Mouse (Mus musculus): ENCODE data around the gene Ciart.
A peak's percentile ranks its signal among the peaks of the same experiment; 100 is the strongest.
"Not testable (repeated sequence)": the region's sequence is repeated elsewhere in the genome, so short reads cannot be mapped to it uniquely, and the experiment has no call there.

Gene Ciart

DNA sequence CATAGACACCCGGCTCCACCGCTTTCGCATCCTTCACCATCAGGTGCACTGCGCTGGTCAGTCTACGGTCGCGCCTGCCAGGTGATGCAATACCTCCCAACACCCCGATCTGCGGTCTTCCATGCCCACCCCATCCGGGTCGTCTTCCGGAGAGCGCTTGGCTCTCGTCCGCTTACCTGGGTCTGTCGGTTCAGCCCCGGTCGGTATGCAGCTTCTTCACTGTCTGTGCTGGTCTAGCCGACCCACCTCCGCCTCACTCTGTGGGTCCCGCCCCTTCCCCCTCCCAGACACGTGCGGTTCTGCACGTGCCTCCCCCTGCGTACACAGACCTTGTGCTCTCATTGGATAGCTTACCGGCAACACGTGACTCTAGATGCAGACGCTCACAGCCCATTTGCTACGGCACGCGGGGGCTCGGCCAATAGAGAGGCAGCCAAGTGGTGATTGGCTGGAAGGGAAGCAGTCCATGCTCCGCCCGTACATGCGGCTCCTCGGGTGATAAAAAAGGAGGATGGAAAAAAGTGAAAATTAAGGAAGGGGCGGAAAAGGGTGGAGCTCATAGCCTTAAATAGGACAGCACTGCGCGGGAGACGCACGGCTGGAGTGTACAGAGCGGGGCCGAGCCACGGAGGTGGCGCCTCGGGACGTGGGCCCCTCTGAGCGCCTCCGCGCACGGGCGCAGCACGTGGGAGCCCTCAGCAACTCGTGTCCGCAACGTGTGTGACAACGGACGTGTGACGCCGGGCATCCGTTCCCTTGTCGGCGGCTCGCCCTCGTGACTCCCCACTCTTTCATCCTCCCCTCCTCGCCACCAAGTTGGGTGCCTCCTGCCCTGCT lies at the start of gene Ciart:
Ciart (minus strand) TSS at position 273 of the 837 bp plus-strand sequence.
- DNase-seq: peak; percentile 96

DNA sequence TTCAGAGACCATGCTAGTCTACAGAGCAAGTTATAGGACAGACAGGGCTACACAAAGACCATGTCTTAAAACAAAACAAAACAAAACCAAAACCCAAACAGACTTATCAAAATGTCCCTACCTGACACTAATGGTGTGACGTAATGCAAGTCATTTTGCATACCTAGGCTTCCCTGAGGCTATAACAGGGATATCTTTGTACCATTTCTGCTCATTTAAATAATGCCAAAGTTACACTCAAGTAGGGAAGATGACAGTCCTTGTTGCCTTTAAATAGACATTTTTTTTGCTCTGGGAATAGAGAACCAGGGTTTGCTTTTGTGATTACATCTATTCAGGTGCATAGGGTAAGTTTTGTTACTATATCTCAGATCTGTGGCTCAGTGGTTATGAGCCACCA lies 49.4 kb upstream of the Ciart start:
- DNase-seq: no peak

DNA sequence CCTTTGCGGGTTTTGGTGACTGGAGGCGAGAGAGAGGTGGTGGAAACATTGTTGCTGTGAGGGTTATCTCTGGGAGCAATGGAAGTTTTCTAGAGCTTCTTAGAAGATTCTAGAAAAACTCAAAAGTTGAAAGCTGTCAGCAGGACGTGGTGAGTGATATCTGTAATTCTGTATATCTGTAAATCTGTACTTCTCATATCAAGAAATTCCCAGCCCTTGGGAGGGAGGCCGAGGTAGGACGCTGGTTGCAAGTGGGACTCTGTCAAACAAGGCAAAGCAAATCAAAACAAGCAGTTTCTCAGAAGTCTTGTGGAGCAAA lies 48.4 kb upstream of the Ciart start:
- no peak for DNase-seq

DNA sequence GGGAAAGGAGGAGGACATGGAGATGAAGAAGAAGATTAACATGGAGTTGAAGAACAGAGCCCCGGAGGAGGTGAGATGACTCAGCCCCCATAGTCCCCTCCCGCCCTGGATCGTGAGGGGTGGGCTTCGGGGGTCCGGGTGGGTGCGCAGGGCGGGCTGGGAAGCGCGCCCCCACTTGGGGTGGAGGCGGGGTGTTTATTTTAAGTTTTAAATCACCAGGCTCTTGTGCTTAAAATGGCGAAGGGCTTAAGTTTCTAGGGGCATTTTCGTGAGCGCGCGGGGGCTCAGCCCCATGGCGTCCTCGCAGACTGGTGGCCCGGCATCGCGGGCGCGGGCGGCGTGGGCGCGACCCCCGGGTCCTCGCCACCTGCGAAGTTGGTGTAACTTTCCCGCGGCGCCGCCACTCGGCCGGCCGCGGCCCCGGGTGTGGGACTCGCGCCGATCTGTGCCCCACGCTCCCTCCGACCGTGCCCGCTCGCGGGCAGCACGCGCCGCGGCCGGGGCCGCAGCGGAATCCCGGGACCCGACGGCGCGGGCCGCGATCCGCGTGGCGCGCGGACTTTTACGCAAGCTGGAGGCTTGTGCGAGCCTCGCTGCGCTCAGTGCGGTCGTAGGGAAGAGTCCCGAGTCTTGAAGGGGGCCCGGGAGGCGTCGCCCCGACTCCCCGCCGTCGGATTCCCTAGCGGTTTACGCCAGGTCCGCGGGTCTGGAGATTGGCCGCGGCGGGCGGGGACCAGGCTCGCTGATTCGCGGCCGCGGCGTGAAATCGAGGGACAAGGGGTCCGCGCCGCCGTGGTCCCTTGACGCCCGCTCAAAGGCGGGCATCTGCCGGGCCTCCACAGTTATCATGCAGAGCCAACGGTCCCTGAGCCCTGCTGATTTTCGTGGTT lies 47.8 kb upstream of the Ciart start:
- peak; percentile 57 for DNase-seq

DNA sequence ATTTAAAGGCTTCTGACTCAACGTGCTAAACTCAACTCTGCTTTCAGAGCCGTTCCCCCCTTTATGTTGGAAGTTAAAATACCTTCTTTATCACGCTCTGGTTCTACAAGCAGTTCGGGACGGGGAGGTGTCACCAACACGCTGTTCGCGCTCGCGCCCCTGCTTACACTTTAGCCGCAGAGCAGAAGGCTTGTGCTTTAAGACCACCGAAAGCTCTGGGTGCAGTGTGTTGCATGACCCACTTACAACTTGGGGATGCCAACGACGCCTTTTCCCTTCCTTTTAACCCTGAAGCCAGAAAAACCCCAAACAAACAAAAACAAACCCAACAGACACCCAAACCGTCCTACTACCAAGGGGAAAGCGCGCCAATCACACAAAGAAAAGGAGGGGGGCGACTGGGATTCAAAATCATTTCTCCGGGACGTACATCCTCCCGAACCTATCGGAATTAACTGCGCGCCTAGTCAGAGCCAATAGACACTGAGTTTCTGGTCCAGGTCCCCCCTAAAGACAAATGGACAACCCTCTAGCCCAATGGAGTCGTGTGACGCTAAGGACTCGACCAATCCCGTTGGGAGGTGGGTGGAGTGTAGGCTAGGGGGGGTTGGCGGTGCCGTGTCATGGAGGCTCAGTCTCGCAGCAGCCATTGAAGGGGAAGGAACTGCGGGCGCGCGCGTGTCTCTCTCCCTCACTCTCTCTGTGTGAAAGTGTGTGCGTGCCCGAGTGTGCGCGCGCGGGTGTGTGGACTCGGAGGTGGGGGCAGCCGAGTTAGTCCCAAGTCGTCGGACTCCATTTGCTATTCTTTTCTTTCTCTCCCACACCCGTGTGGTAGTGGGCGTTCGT lies 46.8 kb upstream of the Ciart start, which contains the start of gene Anp32e:
Anp32e (plus strand) TSS at position 589 of the 846 bp plus-strand sequence.
- peak; percentile 97 for DNase-seq

DNA sequence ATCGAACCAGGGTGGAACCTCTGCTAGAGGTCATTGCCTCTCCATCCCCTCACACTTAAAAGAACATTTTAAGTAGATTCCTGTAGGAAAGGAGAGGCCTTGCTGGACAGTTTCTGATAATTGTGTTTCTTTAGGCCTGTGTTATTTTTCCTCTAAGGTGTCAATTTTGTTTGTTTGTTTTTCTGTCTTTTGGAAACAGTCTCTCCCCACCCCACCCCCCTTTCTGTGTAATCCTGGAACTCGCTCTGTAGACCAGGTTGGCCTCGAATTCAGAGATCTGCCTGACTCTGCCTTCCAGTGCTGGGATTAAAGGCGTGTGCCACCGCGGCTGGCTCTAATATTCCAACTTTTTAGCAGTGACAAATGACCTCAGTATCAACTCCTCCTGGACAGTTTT lies 46.2 kb upstream of the Ciart start:
- DNase-seq: no peak

DNA sequence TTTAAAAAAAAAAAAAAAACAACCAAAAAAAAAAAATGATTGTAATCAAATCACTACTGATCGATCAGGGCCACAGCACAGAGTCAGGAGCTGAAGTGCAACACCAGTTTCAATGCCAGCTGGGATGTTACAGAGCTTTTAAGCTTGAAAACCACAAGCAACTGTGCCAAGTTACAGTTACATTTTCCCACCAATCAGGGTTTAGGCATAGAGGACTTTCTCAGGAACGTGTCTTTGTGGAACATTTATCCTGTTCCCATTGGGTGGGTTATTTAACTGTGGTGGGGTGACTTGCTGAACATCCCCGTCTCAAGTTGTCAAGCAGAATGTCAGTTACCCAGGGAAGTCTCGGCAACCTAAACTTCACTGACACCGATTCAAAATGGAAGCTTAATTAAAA lies 43.0 kb upstream of the Ciart start:
- DNase-seq: no peak

DNA sequence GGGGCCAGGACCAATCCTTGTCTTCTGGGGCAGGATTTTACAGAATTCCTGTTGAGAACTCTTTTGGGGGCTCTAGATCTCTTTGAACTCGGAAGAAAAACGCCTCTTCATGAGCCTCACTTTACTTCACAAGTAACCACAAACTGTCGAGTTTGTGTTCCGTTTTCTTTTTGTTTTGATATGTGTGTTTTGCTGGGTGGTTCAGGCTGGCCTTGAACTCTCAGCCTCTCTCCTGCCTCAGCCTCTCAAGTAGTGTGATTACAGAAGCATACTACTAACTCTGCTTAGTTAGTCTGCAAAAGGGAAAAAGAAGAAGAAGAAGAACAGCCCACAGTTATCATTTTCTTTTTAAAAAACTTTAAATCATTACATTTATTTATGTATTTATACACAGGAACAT lies 42.1 kb upstream of the Ciart start:
- no peak for DNase-seq

DNA sequence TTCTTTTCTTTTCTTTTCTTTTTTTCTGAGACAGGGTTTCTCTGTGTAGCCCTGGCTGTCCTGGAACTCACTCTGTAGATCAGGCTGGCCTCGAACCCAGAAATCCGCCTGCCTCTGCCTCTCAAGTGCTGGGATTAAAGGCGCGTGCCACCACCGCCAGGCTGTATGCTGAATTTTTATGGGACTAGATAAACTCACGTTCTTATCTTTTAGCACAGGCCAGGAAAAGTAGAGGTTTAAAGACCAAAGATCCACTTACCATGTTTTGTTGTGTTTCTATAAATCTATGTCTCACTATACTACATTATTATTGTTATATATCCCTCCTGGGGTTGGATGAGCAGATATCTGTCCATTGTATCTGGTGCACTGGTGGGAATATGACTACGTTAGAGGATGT lies 41.4 kb upstream of the Ciart start:
- DNase-seq: not testable (repeated sequence)

DNA sequence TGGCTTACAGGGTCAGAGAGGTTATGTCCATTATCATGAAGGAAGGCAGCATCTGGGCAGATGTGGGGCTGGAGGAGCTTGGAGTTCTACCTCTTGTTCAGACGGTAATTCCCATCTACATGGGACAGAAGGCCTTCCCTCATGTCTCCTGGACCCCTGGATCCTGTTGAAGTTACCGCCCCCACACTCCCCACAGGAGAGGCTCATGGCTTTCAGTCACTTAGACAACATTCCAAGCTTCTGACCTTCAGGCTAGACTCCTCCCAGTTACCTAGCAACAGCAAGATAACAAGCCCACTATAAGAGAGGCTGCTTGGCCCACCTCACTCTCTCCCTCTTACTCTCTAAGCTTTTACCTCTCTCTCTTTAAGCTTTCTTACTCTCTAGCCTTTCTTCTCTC lies 38.5 kb upstream of the Ciart start:
- DNase-seq: not testable (repeated sequence)

DNA sequence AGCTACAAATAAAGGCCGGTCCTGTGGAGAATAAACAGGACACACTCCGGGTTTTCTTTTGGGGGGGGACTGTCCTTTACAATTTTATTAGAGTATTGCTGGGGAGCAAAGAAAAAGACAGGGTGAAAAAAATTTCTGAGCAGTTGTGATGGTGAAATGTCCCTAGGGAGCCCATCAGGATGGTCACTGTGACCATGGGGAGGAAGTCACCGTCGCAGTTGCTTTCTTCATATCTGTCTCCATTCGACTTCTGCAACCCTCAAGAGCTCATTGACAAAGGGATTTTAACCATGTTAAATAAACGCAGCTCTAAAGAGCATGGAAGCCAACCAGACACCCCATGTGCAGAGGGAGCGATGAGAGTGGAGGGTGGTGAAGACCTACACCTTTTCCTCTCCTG lies 34.7 kb upstream of the Ciart start:
- DNase-seq: no peak

DNA sequence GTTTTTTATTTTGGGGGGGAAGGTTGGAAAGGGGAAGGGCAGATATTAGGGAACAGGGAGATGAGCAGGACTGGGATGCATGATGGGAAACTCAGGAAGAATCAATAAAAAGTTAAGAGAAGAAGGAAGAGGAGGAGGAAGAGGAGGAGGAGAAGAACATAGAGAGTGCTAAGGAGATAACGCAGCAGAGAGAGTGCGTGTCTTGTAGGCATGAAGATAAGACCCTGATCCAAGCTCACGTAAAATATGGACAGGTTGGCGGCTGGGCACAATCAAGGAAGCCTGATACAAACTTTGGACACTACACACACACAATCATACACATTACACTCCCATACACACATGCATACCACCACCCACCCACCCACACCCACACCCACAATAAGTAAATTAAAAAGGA lies 32.7 kb upstream of the Ciart start:
- DNase-seq: no peak

DNA sequence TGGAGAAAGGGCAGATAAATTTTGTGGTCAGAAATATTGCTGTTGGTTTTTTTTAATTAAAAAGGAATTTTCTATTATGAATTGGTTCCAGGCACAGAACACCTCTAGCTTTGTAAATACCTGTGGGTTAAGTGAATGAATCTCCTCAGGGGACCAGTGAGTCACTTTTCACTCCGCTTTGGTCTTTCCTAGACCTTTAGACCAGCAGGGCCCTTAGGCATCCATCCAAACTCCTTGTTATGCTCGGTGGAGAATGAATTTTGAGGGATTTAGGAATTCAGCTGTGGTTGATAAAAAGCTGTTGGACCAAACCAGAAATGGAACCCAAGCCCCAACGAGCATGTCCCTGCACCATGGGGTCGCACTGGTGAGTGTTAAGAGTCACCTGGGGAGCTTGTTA lies 25.6 kb upstream of the Ciart start:
- DNase-seq: no peak

DNA sequence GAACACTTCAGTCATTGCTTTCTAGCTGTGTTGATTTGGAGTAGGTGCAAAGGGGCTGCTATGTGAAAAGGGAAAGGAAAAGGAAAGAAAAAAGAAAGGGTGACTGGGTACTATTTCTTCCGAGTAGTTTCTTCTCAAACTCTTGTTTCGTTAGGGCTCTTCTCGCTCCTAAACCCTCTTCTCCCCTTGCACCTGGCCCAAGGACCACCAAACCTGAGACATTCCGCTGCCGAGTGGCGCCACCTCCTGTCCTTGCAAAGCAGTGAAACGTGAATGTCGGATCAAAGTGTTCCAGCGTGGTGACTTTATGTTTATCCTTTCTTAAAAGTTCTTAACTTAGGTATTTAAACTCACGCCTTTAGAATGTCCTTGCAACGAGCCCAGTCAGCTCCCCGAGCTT lies 24.8 kb upstream of the Ciart start:
- peak; percentile 56 for DNase-seq

DNA sequence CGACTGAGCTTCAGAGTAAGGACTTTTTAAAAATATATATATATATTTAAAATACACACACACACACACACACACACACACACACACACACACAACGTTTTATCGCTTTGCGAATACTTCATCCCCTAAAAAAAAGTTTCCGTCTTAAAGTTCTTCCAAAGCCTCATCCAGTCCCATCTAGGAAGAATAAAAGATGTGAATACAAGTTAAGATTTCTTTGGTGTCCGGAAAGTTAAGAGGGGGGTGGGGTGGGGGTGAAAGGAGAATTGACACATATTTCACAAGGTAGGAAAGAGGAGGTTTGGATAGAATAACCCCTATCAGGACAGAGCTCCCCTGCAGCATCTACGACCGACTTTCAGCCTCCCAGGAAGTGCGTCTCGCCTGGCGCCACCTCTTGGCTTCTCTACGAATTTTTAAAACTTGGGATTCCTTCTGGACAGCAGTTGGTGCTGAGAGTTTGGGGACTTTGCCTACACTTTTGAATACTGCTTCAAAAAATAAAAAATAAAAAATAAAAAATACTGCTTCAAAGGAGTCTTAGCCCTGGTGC lies 24.0 kb upstream of the Ciart start:
- DNase-seq: peak; percentile 70

DNA sequence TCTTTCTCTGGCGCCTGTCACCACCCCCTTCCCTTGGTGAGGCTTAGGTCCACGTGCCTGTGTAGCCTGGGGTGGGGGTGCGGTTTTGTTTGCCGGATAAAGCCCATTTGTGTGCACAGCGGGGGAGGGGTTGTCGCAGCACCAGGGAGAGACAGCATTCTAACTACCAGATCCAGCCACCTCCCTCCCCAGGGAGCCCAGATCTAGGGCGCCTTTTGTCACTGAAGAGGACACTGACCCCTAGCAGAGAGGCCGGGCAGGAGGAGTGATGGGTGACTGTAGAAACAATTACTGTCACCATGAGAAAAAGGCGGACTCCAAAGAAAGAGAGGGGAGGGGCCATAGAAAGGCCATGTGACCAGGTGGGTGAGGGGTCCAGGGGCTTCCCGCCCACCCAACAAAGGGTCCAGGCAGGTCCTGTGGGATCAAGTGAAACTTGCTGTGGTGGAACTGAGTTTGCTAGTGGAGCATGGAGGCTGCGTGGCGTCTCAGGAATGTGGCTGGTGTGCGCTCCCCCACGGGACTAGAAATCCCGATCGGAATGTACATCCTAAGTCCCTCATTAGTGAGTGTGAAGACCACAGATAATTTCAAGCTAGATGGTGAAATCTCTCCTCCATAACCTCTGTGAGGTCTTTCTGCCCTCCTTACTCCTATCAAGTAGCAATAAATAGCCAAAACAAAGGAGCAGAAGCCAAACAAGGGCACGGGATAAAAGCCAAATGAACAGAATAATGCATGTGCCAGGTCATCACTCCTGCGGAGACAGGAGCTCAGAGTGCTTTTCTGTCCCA lies 23.3 kb upstream of the Ciart start:
- DNase-seq: peak; percentile 52

DNA sequence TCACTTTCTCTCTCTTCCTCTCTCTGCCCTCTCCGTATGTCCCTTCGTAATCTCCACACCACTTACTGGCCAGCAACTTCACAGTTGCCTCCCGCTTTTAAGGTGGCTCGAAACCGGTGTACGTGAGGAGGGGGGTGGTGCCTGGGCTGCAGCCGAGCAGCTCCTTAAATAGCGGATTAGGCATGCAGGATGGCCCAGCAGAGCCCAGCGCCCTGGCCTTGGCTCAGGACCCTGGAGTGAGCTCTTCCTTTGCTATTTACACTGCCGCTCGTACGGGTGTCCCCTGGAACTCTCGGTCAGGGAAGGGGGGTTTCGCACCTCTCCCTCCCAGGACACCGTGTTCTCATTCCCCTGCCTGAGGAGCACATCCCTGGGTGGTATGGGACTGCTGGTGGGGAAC lies 22.5 kb upstream of the Ciart start, which contains the start of gene Car14:
Car14 (minus strand) TSS at position 124 of the 400 bp plus-strand sequence.
- DNase-seq: peak; percentile 45

DNA sequence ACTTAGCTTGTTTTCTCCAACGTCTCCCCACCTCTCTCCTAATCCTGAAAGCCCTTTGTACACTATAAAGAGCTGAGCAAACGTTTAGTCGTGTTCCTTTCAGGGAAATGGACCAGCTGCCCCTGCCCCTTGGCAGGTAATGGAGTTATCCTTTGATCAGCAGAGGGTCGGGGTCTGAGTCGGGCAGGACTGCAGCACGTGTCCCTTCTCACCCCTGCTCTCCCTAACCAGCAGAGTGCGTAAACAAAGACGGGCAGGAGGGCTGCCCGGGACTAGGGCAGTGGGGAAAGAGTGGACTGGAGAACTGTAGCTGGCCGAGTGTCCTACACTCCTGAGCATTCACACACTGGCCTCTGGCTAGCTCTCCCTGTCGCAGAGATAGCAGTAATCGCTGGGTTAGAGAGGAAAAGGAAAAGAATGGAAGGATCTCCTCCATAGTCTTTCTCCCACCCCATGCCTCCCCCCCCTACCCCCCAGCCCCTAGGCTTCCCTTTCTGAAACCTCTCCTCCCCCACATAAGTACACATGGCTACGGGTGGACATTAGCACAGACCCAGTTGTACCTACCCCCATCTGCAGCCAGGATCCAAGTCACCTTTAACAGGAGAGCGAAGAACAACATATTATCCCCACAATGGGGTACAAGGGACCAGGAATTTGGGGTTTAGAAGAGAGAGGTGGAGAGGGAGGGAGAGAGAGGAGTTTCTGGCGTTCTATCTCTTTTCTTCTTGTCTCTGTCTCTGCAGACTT lies 21.9 kb upstream of the Ciart start:
- peak; percentile 74 for DNase-seq

DNA sequence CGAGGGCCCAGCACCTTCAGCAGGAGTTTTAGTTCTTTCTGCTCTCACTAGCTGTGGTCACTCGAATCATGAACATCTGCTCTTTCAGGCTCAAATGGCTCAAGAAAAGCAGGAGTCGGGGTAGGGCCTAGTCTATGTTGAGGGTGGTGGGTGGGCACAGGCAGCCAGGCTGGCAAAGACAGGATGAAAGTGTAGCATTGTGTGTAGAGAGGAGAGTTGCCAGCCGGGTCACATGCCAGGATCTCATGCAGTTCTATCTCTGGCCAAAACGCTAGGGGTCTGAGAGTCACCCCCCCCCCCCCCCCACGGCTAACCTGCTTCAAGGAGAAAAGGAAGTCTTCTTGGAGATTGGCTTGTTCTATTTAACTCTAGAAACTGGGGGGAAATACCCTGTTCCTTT lies 20.6 kb upstream of the Ciart start:
- no peak for DNase-seq

DNA sequence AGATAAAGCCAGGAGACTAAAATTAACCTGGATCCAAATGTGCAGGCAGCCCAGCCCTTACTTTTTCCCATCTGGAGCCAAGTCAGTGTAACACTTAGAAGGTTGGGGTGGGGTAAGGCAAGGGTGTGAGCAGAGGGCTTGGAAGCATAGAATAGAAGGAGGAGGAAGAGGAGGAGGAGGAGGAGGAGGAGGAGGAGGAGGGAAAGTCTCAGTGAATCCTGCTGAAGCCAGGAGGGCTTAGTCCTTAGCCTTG lies 20.2 kb upstream of the Ciart start:
- no peak for DNase-seq

DNA sequence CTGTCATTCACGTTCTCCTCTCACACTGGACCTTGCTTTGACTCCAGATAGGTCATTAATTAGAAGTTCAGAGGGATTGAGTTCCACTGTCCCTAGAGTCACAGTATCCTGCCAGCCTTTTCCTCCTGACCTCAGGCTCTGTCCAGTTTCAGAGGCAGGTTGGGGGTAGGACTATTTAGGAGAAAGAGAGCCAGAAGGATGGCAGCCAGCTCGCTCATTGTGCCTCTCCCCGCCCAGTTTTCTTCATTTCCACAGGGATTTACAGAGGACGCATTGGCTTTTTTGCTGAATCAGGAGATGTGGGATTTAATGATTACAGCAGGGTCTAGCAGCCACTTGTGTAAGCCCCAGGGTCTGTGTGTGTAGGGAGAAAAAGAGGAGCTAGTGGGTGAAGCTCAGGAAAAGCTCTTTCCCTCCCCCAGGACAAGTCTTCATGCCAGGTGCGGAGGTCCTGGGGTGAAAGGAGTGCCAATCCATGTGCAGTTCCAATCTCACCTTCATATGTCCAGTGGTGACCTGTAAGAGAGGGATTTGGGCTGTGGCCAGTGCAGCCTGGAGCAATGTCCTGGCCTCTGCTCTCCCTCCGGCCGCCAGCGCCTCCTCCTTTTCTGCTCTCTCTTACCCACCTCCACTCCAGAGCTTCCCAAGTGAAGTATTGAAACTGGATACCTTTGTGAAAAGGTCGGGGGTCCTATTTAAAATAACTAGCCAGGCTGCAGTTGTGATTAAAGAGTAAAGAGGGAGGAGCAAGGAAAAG lies 19.7 kb upstream of the Ciart start:
- DNase-seq: peak; percentile 72

Data from kidney, postnatal 14 days (tissue).